Mouse (Mus musculus) testis, adult 2 months (tissue): Measurements from ENCODE around the gene 1810037I17Rik.

Source experiments
- CTCF ChIP-seq: fragments of 200-500 bp; IDR thresholded peaks from 2 replicates; pipeline ENCODE4 v1.5.1; 2012; ENCODE audit warnings: low read depth, mild to moderate bottlenecking, inconsistent platforms, low read length, moderate library complexity; ENCODE audit not compliant: control insufficient read depth, insufficient read depth, insufficient replicate concordance
- POLR2A ChIP-seq: fragments of 200-500 bp; IDR thresholded peaks from 2 replicates; pipeline ENCODE4 v1.6.1; 2012; ENCODE audit warnings: low read depth, mild to moderate bottlenecking, inconsistent platforms, low read length, moderate library complexity; ENCODE audit not compliant: control insufficient read depth

GRCm38 (mm10) chr3:122950129-122950528 lies 26.1 kb downstream of the 1810037I17Rik start:
- TF ChIP-seq CTCF, result no peak
- no peak for TF ChIP-seq POLR2A
